Mouse (Mus musculus) liver, embryonic 11.5 days (tissue): Measurements from ENCODE around the gene Kndc1. TPM values are rescaled to one million over a fixed set of nuclear protein-coding genes. Genes with fewer than 3 reads are reported as not detected.

Experiments used
- ATAC-seq: fragments of 200-750 bp; cut with Nextera tagmentation; replicated peaks from 2 replicates; pipeline ENCODE4 v1.8.0; 2017; ENCODE audit warnings: moderate number of reproducible peaks, mild to moderate bottlenecking, moderate TSS enrichment, moderate library complexity; ENCODE audit not compliant: low FRiP score
- DNase-seq: peaks from one replicate; pipeline ENCODE4 v3.0.0-alpha.2; 2017; ENCODE audit warnings: low spot score
- H3K27ac ChIP-seq: fragments of 300-500 bp; sonication (generic); 2 replicates; pipeline ENCODE4 v1.5.1; 2014; ENCODE audit warnings: mild to moderate bottlenecking, low read depth, low read length, control low read depth
- H3K27me3 ChIP-seq: fragments of 300-500 bp; sonication (generic); replicated peaks from 2 replicates; pipeline ENCODE4 v1.6.1; 2014; ENCODE audit warnings: low read length, mixed read lengths; ENCODE audit not compliant: control insufficient read depth, insufficient read depth
- H3K36me3 ChIP-seq: fragments of 300-500 bp; sonication (generic); 2 replicates; pipeline ENCODE4 v1.6.1; 2014; ENCODE audit warnings: mild to moderate bottlenecking, low read length, moderate library complexity, mixed read lengths; ENCODE audit not compliant: control insufficient read depth, insufficient read depth
- H3K4me1 ChIP-seq: fragments of 300-500 bp; sonication (generic); replicated peaks from 2 replicates; pipeline ENCODE4 v1.6.1; 2014; ENCODE audit warnings: low read length, mixed read lengths; ENCODE audit not compliant: control insufficient read depth, insufficient read depth
- H3K4me2 ChIP-seq: fragments of 300-500 bp; sonication (generic); 2 replicates; pipeline ENCODE4 v1.6.1; 2014; ENCODE audit warnings: mild to moderate bottlenecking, control low read depth, moderate library complexity
- H3K4me3 ChIP-seq: fragments of 300-500 bp; sonication (generic); 2 replicates; pipeline ENCODE4 v1.5.1; 2014; ENCODE audit warnings: low read depth, low read length, control low read depth
- H3K9ac ChIP-seq: fragments of 300-500 bp; sonication (generic); 2 replicates; pipeline ENCODE4 v1.6.1; 2014; ENCODE audit warnings: low read depth, low read length, control low read depth
- H3K9me3 ChIP-seq: fragments of 300-500 bp; sonication (generic); 2 replicates; pipeline ENCODE4 v1.6.1; 2016; ENCODE audit warnings: low read length, inconsistent platforms, mixed read lengths; ENCODE audit not compliant: control insufficient read depth
- WGBS: fragments of 180-500 bp; shearing (Covaris S2); extraction: QIAGEN DNeasy Blood & Tissue Kit; methylation state at CpG from one replicate; pipeline ENCODE4 v1.1.7; 2014; 5-methylcytosine and 5-hydroxymethylcytosine counted together
- polyA plus RNA-seq: library from polyadenylated mRNA; unstranded; fragments of >200 nt; fragmentation: Nextera tagmentation; extraction: Ambion mirVana; gene quantifications from 2 replicates; pipeline ENCODE4 v1.2.1, GENCODE M21; 2014

Gene Kndc1
- polyA plus RNA-seq, 1 experiment from 2014 or later: not detected

DNA sequence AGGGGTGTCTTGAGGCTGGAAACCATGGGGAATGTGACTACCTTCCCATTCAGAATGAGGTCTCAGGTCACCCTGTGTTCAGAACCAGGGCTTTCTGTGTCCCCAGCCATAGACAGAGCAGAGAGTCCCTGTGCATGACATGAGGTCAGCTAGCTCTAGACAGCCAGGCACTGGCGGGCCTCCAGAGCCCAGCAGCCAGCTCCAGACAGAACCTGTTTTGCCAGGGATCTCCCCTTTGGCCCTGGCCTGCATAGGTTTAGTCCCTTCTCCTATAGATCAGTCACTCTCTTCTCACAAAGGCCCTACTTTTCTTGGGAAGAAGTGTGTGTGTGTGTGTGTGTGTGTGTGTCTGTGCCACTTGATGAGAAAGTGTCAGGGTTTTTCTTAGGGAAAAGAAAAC, 29.6 kb upstream of the Kndc1 start:
- no peak overlapping the region for H3K27ac ChIP-seq
- H3K36me3 ChIP-seq: no peaks in the 10 kb centered on the region
- no peaks in the 10 kb centered on the region for H3K27me3 ChIP-seq
- no peak for DNase-seq
- H3K9ac ChIP-seq: no peak overlapping the region
- WGBS: 62% methylated on average over 1 of the region's 1 CpGs
- no peaks in the 10 kb centered on the region for H3K4me1 ChIP-seq
- no peak for ATAC-seq
- no peaks in the 10 kb centered on the region for H3K9me3 ChIP-seq
- no peak overlapping the region for H3K4me3 ChIP-seq
- no peak overlapping the region for H3K4me2 ChIP-seq

DNA sequence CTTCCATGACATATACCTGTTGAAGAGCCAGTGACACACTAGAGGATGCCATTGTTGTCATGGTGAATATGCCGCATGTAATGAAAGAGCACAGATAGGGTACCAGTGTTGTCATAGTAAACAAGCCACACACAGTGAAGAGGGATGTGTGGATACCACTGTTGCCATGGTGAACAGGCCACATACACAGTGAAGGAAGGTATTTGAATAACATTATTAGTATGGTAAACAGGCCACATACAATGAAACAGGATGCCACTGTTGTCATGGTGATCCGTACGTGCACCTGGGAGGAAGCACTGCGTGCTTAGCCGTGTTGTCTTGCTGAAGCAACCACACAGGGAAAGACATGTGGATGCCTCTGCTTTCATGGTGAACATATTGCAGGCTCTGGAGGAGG, 23.5 kb upstream of the Kndc1 start:
- Histone ChIP-seq H3K36me3 (no peaks in the 10 kb centered on the region), H3K9me3 (no peaks in the 10 kb centered on the region), H3K9ac (no peak overlapping the region), H3K4me1 (no peaks in the 10 kb centered on the region), H3K4me2 (no peak overlapping the region), H3K27ac (no peak overlapping the region), H3K4me3 (no peak overlapping the region), H3K27me3 (no peaks in the 10 kb centered on the region)
- WGBS: 90% methylated on average over 5 of the region's 5 CpGs
- ATAC-seq (no peak), DNase-seq (no peak)

GRCm38 (mm10) chr7:139877167-139877792, 17.2 kb upstream of the Kndc1 start:
- Histone ChIP-seq H3K9ac (no peak overlapping the region), H3K27me3 (no peaks in the 10 kb centered on the region), H3K4me2 (no peak overlapping the region), H3K27ac (no peak overlapping the region), H3K9me3 (no peaks in the 10 kb centered on the region), H3K36me3 (no peaks in the 10 kb centered on the region), H3K4me3 (no peak overlapping the region), H3K4me1 (no peaks in the 10 kb centered on the region)
- DNase-seq (no peak), ATAC-seq (no peak)
- 62% methylated on average over 10 of the region's 10 CpGs for WGBS

GRCm38 (mm10) chr7:139878122-139878521, 16.4 kb upstream of the Kndc1 start:
- no peaks in the 10 kb centered on the region for H3K9me3 ChIP-seq
- WGBS: 76% methylated on average over 5 of the region's 5 CpGs
- ATAC-seq: no peak
- H3K4me1 ChIP-seq: no peaks in the 10 kb centered on the region
- no peaks in the 10 kb centered on the region for H3K27me3 ChIP-seq
- H3K27ac ChIP-seq: no peak overlapping the region
- no peak overlapping the region for H3K4me3 ChIP-seq
- H3K36me3 ChIP-seq: no peaks in the 10 kb centered on the region
- H3K9ac ChIP-seq: no peak overlapping the region
- no peak overlapping the region for H3K4me2 ChIP-seq
- DNase-seq: no peak

DNA sequence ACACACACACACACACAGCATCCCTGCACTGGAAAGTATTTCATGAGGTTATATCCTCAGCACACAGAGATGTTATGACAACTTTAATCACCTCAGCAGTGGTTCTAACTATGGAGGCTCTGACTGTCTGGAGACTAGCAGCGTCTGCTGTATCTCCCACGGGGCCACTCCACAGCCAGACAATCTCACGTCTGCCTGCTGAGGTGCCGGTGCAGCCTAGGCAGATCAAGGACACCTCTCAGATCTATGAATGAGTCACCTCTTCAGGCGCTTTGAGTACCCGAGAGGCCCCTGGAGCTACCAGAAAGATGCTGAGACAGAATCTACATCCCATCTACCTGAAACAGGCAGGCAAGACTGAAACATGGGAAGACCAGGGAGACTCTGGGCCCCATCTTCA, 15.9 kb upstream of the Kndc1 start:
- Histone ChIP-seq H3K4me1 (no peaks in the 10 kb centered on the region), H3K4me3 (no peak overlapping the region), H3K4me2 (no peak overlapping the region), H3K27ac (no peak overlapping the region), H3K9me3 (no peaks in the 10 kb centered on the region), H3K27me3 (no peaks in the 10 kb centered on the region), H3K36me3 (no peaks in the 10 kb centered on the region), H3K9ac (no peak overlapping the region)
- ATAC-seq (no peak), DNase-seq (no peak)
- 59% methylated on average over 6 of the region's 6 CpGs for WGBS

- Histone ChIP-seq H3K27me3 (no peaks in the 10 kb centered on the region), H3K4me3 (no peak overlapping the region), H3K4me1 (no peaks in the 10 kb centered on the region), H3K27ac (no peak overlapping the region), H3K9me3 (no peaks in the 10 kb centered on the region), H3K36me3 (no peaks in the 10 kb centered on the region), H3K4me2 (no peak overlapping the region), H3K9ac (no peak overlapping the region)
- DNase-seq (no peak), ATAC-seq (no peak)
- WGBS: 90% methylated on average over 4 of the region's 4 CpGs
Measured at GRCm38 (mm10) chr7:139883545-139883944, 11.0 kb upstream of the Kndc1 start.

- no peaks in the 10 kb centered on the region for H3K36me3 ChIP-seq
- no peaks in the 10 kb centered on the region for H3K4me1 ChIP-seq
- no peak overlapping the region for H3K4me3 ChIP-seq
- ATAC-seq (no peak), DNase-seq (no peak)
- no peak overlapping the region for H3K9ac ChIP-seq
- H3K4me2 ChIP-seq: no peak overlapping the region
- H3K9me3 ChIP-seq: no peaks in the 10 kb centered on the region
- no peak overlapping the region for H3K27ac ChIP-seq
- peaks cover 38% of the 10 kb centered on the region for H3K27me3 ChIP-seq
- WGBS: 74% methylated on average over 5 of the region's 5 CpGs
Measured at GRCm38 (mm10) chr7:139891779-139892178, 2.7 kb upstream of the Kndc1 start.

GRCm38 (mm10) chr7:139896271-139896670, 1.8 kb downstream of the Kndc1 start:
- ATAC-seq (no peak), DNase-seq (no peak)
- Histone ChIP-seq H3K4me2 (no peak overlapping the region), H3K9me3 (no peaks in the 10 kb centered on the region), H3K36me3 (no peaks in the 10 kb centered on the region), H3K9ac (no peak overlapping the region), H3K27me3 (peaks cover 38% of the 10 kb centered on the region), H3K4me3 (no peak overlapping the region), H3K4me1 (no peaks in the 10 kb centered on the region), H3K27ac (no peak overlapping the region)
- 72% methylated on average over 7 of the region's 7 CpGs for WGBS

DNA sequence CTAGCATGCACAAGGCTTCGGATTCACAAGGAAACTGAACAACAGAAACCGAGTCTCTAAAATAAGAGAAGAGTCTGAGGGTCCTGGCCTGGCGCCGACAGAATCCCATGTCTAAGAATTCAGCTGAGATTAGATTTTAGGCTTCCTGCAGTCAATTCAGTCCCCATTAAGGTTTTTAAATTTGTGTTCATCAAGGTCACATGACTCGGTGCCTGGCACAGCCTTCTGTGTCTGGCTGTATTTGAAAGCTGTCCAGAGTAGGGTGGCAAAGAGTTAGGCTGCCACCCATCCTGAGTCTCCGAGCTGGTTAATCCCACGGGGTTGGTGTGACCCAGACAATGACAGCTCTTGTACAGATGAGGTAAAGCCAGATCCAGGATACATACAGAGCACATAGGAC, 2.3 kb downstream of the Kndc1 start:
- Histone ChIP-seq H3K4me3 (no peak overlapping the region), H3K9ac (no peak overlapping the region), H3K27me3 (peaks cover 38% of the 10 kb centered on the region), H3K4me1 (no peaks in the 10 kb centered on the region), H3K9me3 (no peaks in the 10 kb centered on the region), H3K4me2 (no peak overlapping the region), H3K36me3 (no peaks in the 10 kb centered on the region), H3K27ac (no peak overlapping the region)
- DNase-seq (no peak), ATAC-seq (no peak)
- WGBS: 74% methylated on average over 7 of the region's 7 CpGs
